Mouse (Mus musculus) E14TG2a.4 (cell line): ENCODE results near the gene Cxcr5.

Source experiments
- CTCF ChIP-seq: conservative IDR thresholded peaks from 2 replicates; pipeline ENCODE4 v1.5.1; 2014; ENCODE audit warnings: low read length
- POU5F1 ChIP-seq: IDR thresholded peaks from 2 replicates; pipeline ENCODE4 v1.6.1; 2014; ENCODE audit warnings: low read length, borderline replicate concordance

DNA sequence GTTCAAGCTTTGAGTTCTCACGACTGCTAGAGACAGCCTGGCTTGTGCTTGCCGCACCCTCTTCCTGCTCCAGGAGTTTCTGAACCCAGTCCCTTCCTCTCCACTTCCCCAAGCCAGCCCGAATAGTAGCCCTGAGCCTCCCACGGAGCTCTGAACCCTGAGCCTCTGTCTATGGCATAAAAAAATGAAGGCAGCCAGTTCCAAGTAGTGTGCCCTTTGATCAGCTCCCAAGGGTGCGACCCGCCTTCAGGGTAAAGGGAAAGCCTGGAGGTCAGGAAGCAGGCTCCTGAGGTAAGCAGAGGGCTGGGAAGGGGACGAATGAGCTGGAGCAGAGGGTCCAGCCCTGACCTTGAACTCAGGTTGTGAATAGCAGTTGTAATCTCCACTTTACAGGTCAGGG, 93.5 kb downstream of the Cxcr5 start:
- TF ChIP-seq CTCF (no peak), POU5F1 (no peak)
